Mouse (Mus musculus) hindbrain, embryonic 16.5 days (tissue): ENCODE measurements around the gene G530012D18Rik. TPM values are rescaled to one million over a fixed set of nuclear protein-coding genes. Genes with fewer than 3 reads are reported as not detected.
"Not testable (repeated sequence)": the region's sequence is repeated elsewhere in the genome, so short reads cannot be mapped to it uniquely, and the experiment has no call there.

Source experiments
- ATAC-seq: fragments of 200-750 bp; cut with Nextera tagmentation; 2 replicates; pipeline ENCODE4 v1.8.0; 2017; ENCODE audit warnings: moderate TSS enrichment, moderate library complexity
- H3K27ac ChIP-seq: fragments of 300-500 bp; sonication (generic); 2 replicates; pipeline ENCODE4 v1.5.1; 2014; ENCODE audit warnings: low read depth, mild to moderate bottlenecking, control low read depth, low read length, moderate library complexity
- H3K27me3 ChIP-seq: fragments of 300-500 bp; sonication (generic); replicated peaks from 2 replicates; pipeline ENCODE4 v1.6.1; 2014; ENCODE audit warnings: low read length; ENCODE audit not compliant: control insufficient read depth, insufficient read depth
- H3K36me3 ChIP-seq: fragments of 300-500 bp; sonication (generic); 2 replicates; pipeline ENCODE4 v1.6.1; 2014; ENCODE audit warnings: mild to moderate bottlenecking, low read length, moderate library complexity, mixed read lengths; ENCODE audit not compliant: control insufficient read depth, insufficient read depth
- H3K4me1 ChIP-seq: fragments of 300-500 bp; sonication (generic); 2 replicates; pipeline ENCODE4 v1.6.1; 2014; ENCODE audit warnings: low read depth, low read length; ENCODE audit not compliant: control insufficient read depth, insufficient read depth
- H3K4me2 ChIP-seq: fragments of 300-500 bp; sonication (generic); 2 replicates; pipeline ENCODE4 v1.6.1; 2014; ENCODE audit warnings: mild to moderate bottlenecking, low read length, control low read depth, moderate library complexity
- H3K4me3 ChIP-seq: fragments of 300-500 bp; sonication (generic); 2 replicates; pipeline ENCODE4 v1.5.1; 2014; ENCODE audit warnings: mild to moderate bottlenecking, low read length, control low read depth, moderate library complexity
- H3K9ac ChIP-seq: fragments of 300-500 bp; sonication (generic); 2 replicates; pipeline ENCODE4 v1.6.1; 2014; ENCODE audit warnings: low read depth, mild to moderate bottlenecking, control low read depth, low read length, moderate library complexity
- H3K9me3 ChIP-seq: fragments of 300-500 bp; sonication (generic); 2 replicates; pipeline ENCODE4 v1.6.1; 2014; ENCODE audit warnings: mild to moderate bottlenecking, low read length, moderate library complexity; ENCODE audit not compliant: control insufficient read depth
- WGBS: fragments of 180-500 bp; shearing (Covaris S2); extraction: QIAGEN DNeasy Blood & Tissue Kit; methylation state at CpG from one replicate; pipeline ENCODE4 v1.1.7; 2014; 5-methylcytosine and 5-hydroxymethylcytosine counted together
- polyA plus RNA-seq: library from polyadenylated mRNA; unstranded; fragments of >200 nt; fragmentation: Nextera tagmentation; extraction: Ambion mirVana; gene quantifications from 2 replicates; pipeline ENCODE4 v1.2.1, GENCODE M21; 2015

Gene G530012D18Rik
- polyA plus RNA-seq, 1 experiment from 2014 or later, result not detected

DNA sequence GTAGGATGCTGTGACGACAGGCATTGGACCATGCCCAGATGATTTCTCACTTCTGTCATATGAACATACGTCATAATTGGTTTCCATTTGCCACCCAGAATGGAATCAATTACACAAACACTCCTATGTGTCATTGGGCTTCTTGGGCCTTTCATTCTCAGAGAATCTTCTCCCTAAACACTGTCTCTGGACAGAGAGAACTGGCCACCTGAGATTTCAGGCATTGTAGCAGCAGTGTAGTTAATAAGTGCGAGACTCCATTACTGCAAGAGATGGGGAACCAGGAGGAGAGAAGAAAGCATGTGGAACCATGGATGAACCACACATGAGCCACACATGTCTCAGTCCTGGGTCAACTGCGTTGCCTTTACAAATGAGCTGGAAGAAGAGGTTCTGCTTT lies 32.9 kb downstream of the G530012D18Rik start:
- H3K36me3 ChIP-seq, H3K9ac ChIP-seq, H3K27me3 ChIP-seq, H3K9me3 ChIP-seq, H3K27ac ChIP-seq, H3K4me1 ChIP-seq, H3K4me2 ChIP-seq, ATAC-seq, H3K4me3 ChIP-seq: not testable (repeated sequence)
- 86% methylated on average over 3 of the region's 4 CpGs for WGBS

DNA sequence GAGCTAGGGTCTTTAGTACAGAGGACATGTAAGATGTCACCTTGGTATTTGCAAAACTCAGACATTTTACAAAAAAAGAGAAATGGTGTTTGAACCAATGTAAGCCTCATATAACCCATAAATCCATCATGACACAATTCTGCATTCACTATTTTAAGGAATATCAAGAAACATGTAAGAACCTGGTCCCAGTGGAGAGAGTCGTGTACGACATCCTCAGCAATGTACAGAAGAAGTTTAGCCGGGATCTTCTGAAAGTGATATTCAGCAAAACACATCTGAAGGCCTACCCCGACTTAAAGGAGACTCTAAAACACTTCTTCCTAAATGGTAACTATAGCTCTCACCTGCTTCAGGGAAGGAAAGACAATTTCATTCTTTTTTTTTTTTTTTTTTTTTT lies 35.1 kb downstream of the G530012D18Rik start:
- not testable (repeated sequence) for H3K27me3 ChIP-seq, H3K4me3 ChIP-seq, H3K9ac ChIP-seq, H3K4me2 ChIP-seq, H3K27ac ChIP-seq, H3K9me3 ChIP-seq, H3K36me3 ChIP-seq, ATAC-seq, H3K4me1 ChIP-seq
- no CpG with 5 or more reads among the region's 4 CpGs for WGBS

DNA sequence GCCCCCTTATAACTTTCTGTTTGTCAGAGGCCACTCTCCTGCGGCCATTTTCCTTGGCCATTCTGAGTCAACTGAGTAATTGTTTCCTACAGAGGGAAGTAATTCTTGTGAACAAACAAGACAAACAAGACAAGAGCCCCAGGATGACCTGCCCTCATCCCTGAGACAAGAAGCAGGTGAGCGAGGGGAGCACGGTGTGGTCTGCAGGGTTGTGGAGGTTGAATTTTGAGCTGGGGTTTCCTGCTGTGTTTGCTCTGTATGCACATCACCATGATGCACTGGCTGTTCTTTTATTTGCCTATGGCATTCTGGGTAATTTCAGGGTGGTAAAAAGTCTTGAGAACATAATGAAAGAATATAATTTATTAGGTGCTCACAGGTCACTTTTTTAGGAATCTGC lies 39.6 kb downstream of the G530012D18Rik start:
- H3K27ac ChIP-seq, H3K4me3 ChIP-seq, H3K4me1 ChIP-seq, ATAC-seq, H3K9me3 ChIP-seq, H3K36me3 ChIP-seq, H3K9ac ChIP-seq, H3K4me2 ChIP-seq, H3K27me3 ChIP-seq: not testable (repeated sequence)
- WGBS, result 89% methylated on average over 3 of the region's 3 CpGs

DNA sequence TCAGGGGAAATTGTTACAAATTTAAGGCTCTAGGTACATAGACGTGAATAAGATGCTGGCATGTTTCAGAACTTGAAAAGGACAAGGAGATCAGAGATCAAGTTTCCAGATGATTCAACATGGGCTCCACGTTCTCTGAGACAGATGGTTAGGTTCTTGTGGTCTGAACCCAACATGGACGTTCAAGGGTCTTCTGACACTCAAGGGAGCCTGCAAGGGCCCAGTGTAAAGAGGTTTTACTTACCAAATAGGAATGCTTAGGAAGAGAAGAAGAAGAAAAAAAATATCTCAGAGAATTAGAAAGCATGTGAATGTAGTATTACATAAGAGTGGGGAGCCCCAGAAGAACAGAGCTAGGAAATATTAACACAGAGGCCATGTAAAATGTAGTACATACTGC lies 40.3 kb downstream of the G530012D18Rik start:
- H3K4me3 ChIP-seq, result not testable (repeated sequence)
- WGBS, result 61% methylated on average over 3 of the region's 3 CpGs

DNA sequence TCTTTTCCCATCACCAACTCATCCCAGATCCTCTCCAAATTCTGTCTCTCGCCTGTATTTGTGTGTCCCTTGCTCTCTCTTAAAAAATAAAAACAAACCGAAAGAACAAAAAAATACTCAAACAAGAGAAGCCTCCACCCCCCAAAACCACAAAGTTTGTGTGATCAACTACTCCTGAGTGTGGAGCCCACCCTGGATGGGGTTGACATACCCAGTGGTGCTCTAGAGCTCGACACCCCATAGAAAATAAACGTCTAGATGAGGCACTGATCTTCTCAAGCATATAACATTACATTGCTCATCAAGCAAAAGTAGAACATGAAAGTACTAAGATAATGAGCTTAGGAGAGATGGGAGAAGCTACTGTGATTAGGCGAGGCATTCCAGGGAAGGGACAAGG lies 41.7 kb downstream of the G530012D18Rik start:
- WGBS, result 71% methylated on average over 4 of the region's 5 CpGs
- H3K4me1 ChIP-seq, H3K9ac ChIP-seq, H3K4me2 ChIP-seq, H3K4me3 ChIP-seq, ATAC-seq, H3K27me3 ChIP-seq, H3K9me3 ChIP-seq, H3K27ac ChIP-seq, H3K36me3 ChIP-seq: not testable (repeated sequence)

More for the DNA sequence above, 40.3 kb downstream of the G530012D18Rik start:
- not testable (repeated sequence) for H3K4me1 ChIP-seq, H3K9ac ChIP-seq, H3K27me3 ChIP-seq, H3K4me2 ChIP-seq, ATAC-seq, H3K9me3 ChIP-seq, H3K36me3 ChIP-seq, H3K27ac ChIP-seq

DNA sequence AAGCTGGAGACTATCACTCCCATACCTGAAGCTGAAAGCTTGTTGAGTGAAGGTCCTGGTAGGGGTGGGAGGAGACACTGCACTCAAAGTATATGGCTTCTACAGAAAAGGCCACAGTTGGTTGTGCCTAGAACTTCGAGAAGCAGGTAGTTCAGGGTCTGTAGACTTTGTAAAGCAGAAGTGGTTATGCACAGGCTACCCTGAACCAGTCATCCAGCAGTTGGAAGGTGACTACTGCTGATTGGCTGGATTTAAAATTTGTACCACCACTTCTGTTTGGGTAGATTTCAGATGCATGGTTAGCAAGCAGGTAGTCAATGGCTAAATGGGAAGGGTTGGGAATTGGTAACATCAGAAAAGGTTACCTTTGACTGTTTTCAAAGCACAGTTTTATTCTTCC lies 43.2 kb downstream of the G530012D18Rik start:
- not testable (repeated sequence) for H3K4me3 ChIP-seq, H3K4me2 ChIP-seq, H3K9me3 ChIP-seq, H3K27me3 ChIP-seq, H3K36me3 ChIP-seq, H3K9ac ChIP-seq, H3K27ac ChIP-seq, H3K4me1 ChIP-seq, ATAC-seq
- WGBS, result 70% methylated on average over 1 of the region's 1 CpGs

Other genes with a start within 250 kb of the G530012D18Rik start
- 0.65 and 0.95 TPM in 2 replicates for gene Sp110, start 23.1 kb downstream of the G530012D18Rik start, polyA plus RNA-seq
- gene Sp140, start 24.7 kb downstream of the G530012D18Rik start, polyA plus RNA-seq, result 0.50 and 0.80 TPM in 2 replicates
- gene Sp100, start 74.3 kb downstream of the G530012D18Rik start, polyA plus RNA-seq, result 0.45 and 1.2 TPM in 2 replicates
- gene A630001G21Rik, start 203.0 kb downstream of the G530012D18Rik start, polyA plus RNA-seq, result 0.29 and 0.59 TPM in 2 replicates
- 42.3 and 47.9 TPM in 2 replicates for gene Cab39, start 217.8 kb downstream of the G530012D18Rik start, polyA plus RNA-seq